Mouse (Mus musculus) cerebellum, postnatal 25 days (tissue): ENCODE measurements around the gene Ginm1.
A peak's percentile ranks its signal among the peaks of the same experiment; 100 is the strongest.

ENCODE experiments used
- DNase-seq, 2 experiments: peaks; one replicate each; pipeline ENCODE4 v3.0.0; 2021; ENCODE audit warnings: mixed read lengths in 2 of 2

Ginm1 gene

GRCm38 (mm10) chr10:7792751-7793385 lies at the start of gene Ginm1, which contains the start of gene Ppil4:
Gene Ginm1 (minus strand): TSS chr10:7792824.
Gene Ppil4 (plus strand): TSS chr10:7792891.
- DNase-seq: peak; percentile 94 to 96

DNA sequence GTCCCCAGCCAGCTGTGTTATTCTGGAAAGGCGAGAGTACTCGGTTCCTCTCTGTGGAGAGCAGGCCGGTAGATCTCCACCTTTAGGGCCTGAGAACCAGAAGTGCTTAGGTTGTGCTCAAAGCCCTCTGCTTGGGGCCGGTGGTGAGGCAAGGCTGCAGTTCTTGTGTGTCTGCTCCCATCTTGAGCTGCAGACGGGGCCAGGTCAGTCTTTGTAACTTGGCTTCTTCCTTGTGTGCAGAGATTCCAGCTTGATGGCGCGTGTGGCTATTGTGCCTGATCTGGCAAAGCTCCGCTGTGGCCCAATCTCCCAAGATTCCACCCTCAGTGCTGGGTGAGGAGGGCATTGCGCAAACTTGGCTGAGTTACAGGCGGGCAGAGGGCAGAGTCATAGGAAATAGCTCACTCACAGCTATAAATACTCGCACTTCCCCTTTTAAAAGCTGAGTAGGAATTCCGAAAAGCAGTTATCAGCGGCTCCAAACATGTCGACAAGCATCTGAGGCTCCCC lies 49.0 kb upstream of the Ginm1 start:
- peak; percentile 30 to 44 for DNase-seq

DNA sequence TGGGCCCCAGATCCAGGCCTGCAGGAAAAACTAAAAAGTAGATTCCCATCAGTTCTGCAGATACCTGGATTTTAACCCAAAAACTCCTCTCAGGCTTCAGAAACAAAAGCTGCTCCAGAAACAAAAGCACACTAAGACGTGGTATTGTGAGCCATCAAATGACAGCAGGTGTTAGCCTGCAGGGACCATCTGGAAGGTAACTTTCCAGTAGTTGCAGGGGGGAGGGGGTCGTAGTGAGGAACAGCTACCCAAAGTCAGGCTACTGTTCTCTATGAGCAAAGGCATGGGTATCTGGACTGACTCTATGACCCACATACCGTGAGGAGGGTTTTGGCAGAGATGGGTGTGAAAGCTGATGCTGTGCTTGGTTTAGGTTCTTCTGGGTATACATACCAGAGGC lies 48.2 kb upstream of the Ginm1 start:
- DNase-seq: no peak

DNA sequence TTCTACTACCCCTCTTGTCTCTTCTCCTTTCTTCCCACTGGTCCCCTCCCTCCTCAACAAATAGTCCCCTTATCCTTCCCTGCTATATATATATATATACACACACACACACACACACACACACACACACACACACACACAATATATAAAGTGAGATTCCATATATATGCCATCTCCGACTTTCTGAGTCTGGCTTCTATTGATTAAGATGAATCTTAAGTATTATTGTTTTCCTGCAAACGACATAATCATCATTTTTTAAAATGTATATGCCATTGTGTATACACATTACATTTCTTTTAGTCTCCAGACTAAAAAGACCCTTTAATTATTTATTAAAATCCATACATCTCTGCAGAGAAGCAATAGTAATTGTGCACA lies 47.7 kb upstream of the Ginm1 start:
- DNase-seq: no peak

DNA sequence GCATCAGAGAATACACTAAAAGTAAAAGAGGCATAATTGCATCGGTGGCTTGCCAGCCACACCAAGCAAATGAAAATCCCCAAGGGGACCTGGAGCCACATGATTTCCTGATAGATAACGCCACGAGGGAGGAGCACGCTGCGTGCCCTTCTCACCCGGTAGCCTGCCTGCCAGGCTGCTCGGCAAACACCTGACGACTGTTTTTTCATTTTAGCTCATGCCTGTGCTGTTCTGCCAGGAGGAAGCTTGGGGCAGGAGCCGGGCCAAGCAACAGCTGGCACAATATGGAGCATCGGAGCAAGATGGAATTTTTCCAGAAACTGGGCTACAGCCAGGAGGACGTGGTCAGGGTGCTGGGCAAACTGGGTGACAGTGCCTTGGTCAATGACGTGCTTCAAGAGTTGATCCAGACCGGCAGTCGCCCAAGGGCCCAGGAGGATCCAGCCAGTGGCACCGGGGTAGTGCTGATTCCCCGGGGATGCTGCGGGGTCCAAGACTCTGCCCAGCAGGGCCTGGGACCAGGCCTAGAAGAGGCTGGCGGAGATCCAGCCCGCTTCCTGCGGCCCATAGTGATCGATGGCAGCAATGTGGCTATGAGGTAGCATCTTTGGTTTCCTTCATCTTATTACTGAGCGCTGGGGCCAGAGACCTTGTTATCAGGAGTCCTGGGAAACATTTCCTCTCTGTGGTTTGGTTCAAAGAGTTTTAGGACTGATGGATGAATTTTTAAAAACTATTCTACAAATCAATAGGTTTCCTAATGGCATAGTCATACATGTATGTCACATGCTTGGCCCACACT lies 47.1 kb upstream of the Ginm1 start:
- DNase-seq: peak; percentile 50 to 51

- DNase-seq: no peak
Observed at GRCm38 (mm10) chr10:7838874-7839421, 46.3 kb upstream of the Ginm1 start.

DNA sequence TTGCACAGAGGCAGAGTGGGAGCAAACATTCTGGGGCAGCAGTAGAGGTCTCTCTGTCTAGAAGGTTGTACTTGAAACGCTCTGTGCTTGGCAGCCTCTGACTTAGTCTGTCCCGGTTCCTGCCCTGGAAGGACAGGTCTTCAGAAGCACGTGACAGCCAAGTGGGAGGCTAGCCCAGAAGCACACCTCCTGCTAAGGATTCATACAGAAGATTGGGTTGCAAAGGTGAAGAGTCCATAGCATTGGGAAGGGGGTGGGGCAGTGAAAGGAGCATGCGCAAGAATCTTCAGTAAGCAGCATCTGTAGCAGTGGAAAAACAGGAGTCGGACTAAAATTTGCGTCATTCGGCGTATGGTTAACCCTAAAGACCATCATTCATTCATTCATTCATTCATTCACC lies 45.4 kb upstream of the Ginm1 start:
- DNase-seq: no peak

DNA sequence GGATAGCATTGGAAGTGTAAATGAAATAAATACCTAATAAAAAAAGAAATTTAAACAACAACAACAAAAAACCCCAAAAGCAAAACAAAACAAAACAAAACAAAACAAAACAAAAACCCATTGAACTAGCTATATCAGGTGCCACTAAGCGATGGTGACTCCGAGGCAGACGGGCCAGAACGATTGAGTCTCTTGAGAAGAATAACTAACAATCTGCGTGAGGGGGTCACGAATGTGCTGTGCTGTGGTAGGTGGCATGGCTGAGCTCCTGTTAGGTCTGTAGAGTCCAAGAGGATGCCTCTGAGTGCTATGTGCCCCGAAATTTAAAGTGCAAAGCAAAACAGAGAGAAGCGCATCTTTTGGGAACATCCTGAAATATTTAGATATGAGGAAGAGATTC lies 44.8 kb upstream of the Ginm1 start:
- DNase-seq: no peak

- DNase-seq: no peak
Observed at GRCm38 (mm10) chr10:7836902-7837301, 44.3 kb upstream of the Ginm1 start.

GRCm38 (mm10) chr10:7834671-7835225 lies 42.1 kb upstream of the Ginm1 start:
- no peak for DNase-seq

- no peak for DNase-seq
Observed at GRCm38 (mm10) chr10:7833377-7834165, 40.9 kb upstream of the Ginm1 start.

GRCm38 (mm10) chr10:7832171-7832676 lies 39.6 kb upstream of the Ginm1 start, which contains the start of gene Zc3h12d:
Gene Zc3h12d (plus strand): TSS chr10:7832470.
- DNase-seq: no peak

DNA sequence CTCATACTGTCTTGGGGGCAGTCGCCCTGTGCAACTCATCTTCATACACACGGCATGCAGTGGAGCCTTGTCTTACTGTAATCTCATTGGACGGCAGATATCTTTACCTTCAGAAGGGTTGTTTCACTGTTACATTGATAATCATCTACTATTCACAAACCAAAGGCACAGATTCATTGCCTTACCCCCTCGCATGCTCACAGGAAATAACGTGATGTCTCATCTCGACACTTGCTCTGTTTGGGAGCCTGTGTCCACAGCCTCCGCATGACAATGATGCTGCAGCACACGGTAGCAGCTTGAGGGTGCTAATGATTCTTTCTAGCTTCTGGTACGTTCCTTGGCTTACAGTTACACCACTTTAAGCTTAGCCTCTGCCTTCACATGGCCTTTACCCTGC lies 33.5 kb upstream of the Ginm1 start:
- DNase-seq: no peak

DNA sequence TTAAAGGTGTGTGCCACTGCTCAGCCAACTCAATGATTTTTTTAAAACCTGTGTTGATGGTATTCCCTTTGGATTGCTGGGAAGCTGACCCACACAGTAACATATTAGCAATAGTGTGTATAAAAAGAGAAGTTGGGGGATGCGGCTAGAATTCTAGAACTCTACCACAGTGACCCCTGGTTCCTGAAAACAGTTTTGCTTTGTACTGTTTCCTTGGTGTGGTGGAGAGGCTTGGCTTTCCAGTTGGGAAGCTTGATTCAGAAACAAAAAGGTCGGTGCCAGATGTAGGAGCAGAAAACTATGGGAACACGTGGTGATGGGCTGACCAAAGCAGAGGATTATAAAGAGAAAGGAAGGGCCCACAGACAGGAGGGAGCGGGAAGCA lies 32.6 kb upstream of the Ginm1 start:
- DNase-seq: no peak

DNA sequence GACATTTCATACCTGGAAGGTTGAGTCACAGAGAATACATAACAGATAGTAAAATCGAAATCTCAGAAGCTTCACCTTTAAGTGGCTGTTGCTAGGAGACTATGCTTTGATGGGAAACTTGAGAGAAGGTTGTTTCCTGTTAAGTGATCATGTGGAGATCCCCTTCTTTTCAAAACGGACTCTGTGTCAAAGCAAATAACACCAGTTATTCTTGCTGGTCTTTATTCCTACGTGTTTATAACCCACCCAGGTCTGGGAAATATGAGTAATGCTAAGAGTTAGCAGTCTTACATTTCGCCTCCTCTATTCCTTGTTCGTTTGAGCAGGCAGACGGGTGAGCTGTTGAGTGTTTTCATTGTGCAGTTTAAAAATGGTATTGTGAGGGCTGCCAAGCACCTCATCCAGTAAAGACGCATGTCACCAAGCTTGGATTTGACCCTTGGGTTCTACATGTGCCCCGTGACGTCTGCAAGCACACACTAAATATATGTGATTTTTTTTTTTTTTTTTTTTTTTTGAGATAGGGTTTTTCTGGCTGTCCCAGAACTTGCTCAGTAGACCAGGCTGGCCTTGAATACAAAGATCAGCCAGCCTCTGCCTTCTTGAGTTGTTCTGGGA lies 32.1 kb upstream of the Ginm1 start:
- DNase-seq: no peak

GRCm38 (mm10) chr10:7821981-7822380 lies 29.4 kb upstream of the Ginm1 start:
- no peak for DNase-seq

DNA sequence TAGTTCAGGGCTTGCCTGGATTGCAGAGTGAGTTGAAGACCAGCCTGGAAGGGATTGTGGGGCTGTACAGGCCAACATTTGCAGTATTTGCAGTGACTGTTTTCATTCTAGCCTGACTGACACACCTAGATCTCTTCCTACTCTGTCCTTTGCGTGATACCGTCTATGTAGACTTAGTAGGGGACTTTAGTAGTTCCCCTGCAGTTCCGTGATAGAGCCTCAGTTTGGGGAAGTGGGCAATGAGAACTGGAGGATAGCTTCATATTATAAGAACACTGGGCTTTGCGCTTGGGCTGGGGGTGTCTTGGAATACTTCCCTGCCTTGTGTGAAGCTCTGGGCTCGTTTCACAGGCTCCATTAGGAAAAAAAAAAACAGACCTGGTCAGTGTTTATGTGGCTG lies 27.5 kb upstream of the Ginm1 start:
- DNase-seq: no peak

DNA sequence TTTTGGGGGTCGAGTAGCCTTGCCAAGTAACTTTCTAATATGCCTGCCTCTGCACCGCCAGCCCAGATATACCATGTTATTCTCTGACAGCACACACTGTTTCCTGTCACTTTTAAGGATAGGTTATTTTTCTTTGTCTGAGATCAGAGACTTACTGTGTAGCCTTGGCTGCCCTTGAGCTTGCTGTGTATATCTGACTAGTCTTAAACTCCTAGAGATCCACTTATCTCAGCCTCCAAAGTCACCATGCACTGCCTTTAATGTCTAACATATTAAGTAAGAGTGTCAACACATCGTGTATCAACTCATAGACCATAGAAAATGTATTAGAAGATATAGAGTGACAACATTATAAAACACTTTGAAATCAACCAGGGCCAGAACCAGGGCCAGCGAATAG lies 27.0 kb upstream of the Ginm1 start:
- no peak for DNase-seq

GRCm38 (mm10) chr10:7819156-7819555 lies 26.5 kb upstream of the Ginm1 start:
- DNase-seq: no peak

- no peak for DNase-seq
Observed at GRCm38 (mm10) chr10:7818676-7819075, 26.1 kb upstream of the Ginm1 start.

GRCm38 (mm10) chr10:7816476-7816875 lies 23.9 kb upstream of the Ginm1 start:
- no peak for DNase-seq

DNA sequence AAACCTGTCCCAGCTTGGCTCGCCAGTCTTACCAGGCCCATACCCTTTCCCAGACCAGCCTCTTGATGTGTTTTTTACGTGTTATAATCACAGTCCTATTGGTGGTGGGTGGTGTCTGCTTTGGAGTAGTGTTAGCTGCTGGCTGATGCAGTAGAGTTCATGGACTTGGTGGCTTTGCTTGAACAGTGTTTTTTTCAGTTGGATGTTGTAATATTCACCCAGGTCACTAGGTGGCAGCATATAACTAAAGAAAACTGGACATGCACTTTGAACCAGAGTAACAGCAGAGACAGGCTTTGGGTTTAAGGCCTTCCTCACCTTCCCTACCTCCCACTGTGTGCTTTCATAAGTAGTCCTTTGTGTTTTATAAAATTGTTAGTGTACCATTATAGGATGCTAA lies 17.3 kb upstream of the Ginm1 start:
- DNase-seq: peak; percentile 41 to 56
